Mouse (Mus musculus): ENCODE data around the gene Mapkap1. TPM values are rescaled to one million over a fixed set of nuclear protein-coding genes. Genes with fewer than 3 reads are reported as not detected.

The Mapkap1 gene
- polyA plus RNA-seq, 1 experiment = 49.4 TPM

GRCm38 (mm10) chr2:34627328-34628226 is 221.0 kb downstream of the Mapkap1 start:
- no peak for TF ChIP-seq POLR2A (IDR thresholded peaks at IDR 0.05; ENCODE audit: low read depth, low read length)
- no peak for TF ChIP-seq CTCF (conservative IDR thresholded peaks at IDR 0.05; ENCODE audit: insufficient read depth, insufficient read length, low read depth, low read length)
- 71% methylated on average over 17 of the region's 17 CpGs for WGBS
- H3K4me1 ChIP-seq (ENCODE audit: control insufficient read depth, insufficient read depth, low read length) = no peaks in the 10 kb centered on the region
- H3K27me3 ChIP-seq (replicated peaks; ENCODE audit: control insufficient read depth, insufficient read depth, low read length) = no peaks in the 10 kb centered on the region
- H3K27ac ChIP-seq (ENCODE audit: insufficient read depth, low read depth, low read length) = no peak overlapping the region
- no peak for DNase-seq
- no peaks in the 10 kb centered on the region for H3K36me3 ChIP-seq (ENCODE audit: control insufficient read depth, insufficient read depth, low read length)
- H3K4me3 ChIP-seq (ENCODE audit: insufficient read depth, low read depth, low read length) = no peak overlapping the region

GRCm38 (mm10) chr2:34628903-34629540 is 222.5 kb downstream of the Mapkap1 start:
- Histone ChIP-seq H3K4me3 (ENCODE audit: insufficient read depth, low read depth, low read length) (no peak overlapping the region), H3K27ac (ENCODE audit: insufficient read depth, low read depth, low read length) (no peak overlapping the region), H3K27me3 (replicated peaks; ENCODE audit: control insufficient read depth, insufficient read depth, low read length) (no peaks in the 10 kb centered on the region), H3K4me1 (ENCODE audit: control insufficient read depth, insufficient read depth, low read length) (no peaks in the 10 kb centered on the region), H3K36me3 (ENCODE audit: control insufficient read depth, insufficient read depth, low read length) (no peaks in the 10 kb centered on the region)
- TF ChIP-seq CTCF (conservative IDR thresholded peaks at IDR 0.05; ENCODE audit: insufficient read depth, insufficient read length, low read depth, low read length) = no peak
- TF ChIP-seq POLR2A (IDR thresholded peaks at IDR 0.05; ENCODE audit: low read depth, low read length) = no peak
- DNase-seq = no peak
- WGBS = 59% methylated on average over 4 of the region's 4 CpGs

- no peaks in the 10 kb centered on the region for H3K4me1 ChIP-seq (ENCODE audit: control insufficient read depth, insufficient read depth, low read length)
- no peaks in the 10 kb centered on the region for H3K27me3 ChIP-seq (replicated peaks; ENCODE audit: control insufficient read depth, insufficient read depth, low read length)
- H3K4me3 ChIP-seq (ENCODE audit: insufficient read depth, low read depth, low read length) = no peak overlapping the region
- no peak overlapping the region for H3K27ac ChIP-seq (ENCODE audit: insufficient read depth, low read depth, low read length)
- DNase-seq = no peak
- H3K36me3 ChIP-seq (ENCODE audit: control insufficient read depth, insufficient read depth, low read length) = no peaks in the 10 kb centered on the region
- WGBS = 84% methylated on average over 7 of the region's 7 CpGs
- TF ChIP-seq POLR2A (IDR thresholded peaks at IDR 0.05; ENCODE audit: low read depth, low read length) = no peak
- TF ChIP-seq CTCF (conservative IDR thresholded peaks at IDR 0.05; ENCODE audit: insufficient read depth, insufficient read length, low read depth, low read length) = no peak
Measured at GRCm38 (mm10) chr2:34629758-34630157, 223.2 kb downstream of the Mapkap1 start.

DNA sequence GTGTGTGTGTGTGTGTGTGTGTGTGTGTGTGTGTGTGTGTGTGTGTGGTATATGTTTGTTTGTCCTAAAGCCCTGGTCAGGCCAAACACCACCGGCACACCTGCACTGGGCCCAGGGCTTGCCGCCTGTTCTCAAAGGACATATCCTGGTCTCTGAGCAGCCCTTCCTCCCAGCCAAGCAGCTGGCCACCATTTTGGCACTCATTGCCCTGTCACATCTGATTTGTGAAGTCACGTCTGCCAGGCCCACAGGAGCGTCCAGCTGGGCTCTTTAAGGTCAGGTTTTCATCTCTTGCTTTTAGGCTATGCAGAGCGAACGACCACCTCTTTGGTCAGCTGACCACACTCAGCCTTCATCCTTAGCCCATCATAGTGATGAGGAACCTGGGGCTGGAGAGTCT is 223.9 kb downstream of the Mapkap1 start:
- no peak overlapping the region for H3K4me3 ChIP-seq (ENCODE audit: insufficient read depth, low read depth, low read length)
- no peaks in the 10 kb centered on the region for H3K36me3 ChIP-seq (ENCODE audit: control insufficient read depth, insufficient read depth, low read length)
- 95% methylated on average over 6 of the region's 6 CpGs for WGBS
- H3K4me1 ChIP-seq (ENCODE audit: control insufficient read depth, insufficient read depth, low read length) = no peaks in the 10 kb centered on the region
- no peak for DNase-seq
- TF ChIP-seq POLR2A (IDR thresholded peaks at IDR 0.05; ENCODE audit: low read depth, low read length) (no peak), CTCF (conservative IDR thresholded peaks at IDR 0.05; ENCODE audit: insufficient read depth, insufficient read length, low read depth, low read length) (no peak)
- no peaks in the 10 kb centered on the region for H3K27me3 ChIP-seq (replicated peaks; ENCODE audit: control insufficient read depth, insufficient read depth, low read length)
- H3K27ac ChIP-seq (ENCODE audit: insufficient read depth, low read depth, low read length) = no peak overlapping the region

DNA sequence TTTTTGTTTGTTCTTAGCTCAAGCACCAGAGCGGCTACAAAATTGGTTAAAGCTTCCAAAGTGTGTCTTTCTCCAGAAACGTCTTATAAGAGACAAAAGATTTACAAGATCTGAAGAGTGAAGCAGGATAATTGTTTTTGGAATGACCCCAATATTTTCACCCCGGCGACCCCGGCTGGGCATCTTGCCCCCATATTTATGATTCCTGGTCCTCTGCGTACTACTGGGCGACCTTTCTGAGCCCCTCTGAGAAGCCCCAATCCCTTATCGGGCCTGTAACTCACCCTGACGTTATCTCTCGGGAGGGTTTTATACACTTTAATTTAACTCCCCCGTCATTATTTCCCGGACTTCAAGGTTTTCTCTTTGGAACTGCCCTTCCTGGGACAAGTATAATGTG is 225.5 kb downstream of the Mapkap1 start:
- H3K4me3 ChIP-seq (ENCODE audit: insufficient read depth, low read depth, low read length) = no peak overlapping the region
- H3K27me3 ChIP-seq (replicated peaks; ENCODE audit: control insufficient read depth, insufficient read depth, low read length) = no peaks in the 10 kb centered on the region
- TF ChIP-seq POLR2A (IDR thresholded peaks at IDR 0.05; ENCODE audit: low read depth, low read length) = no peak
- no peak for TF ChIP-seq CTCF (conservative IDR thresholded peaks at IDR 0.05; ENCODE audit: insufficient read depth, insufficient read length, low read depth, low read length)
- no peaks in the 10 kb centered on the region for H3K36me3 ChIP-seq (ENCODE audit: control insufficient read depth, insufficient read depth, low read length)
- WGBS = 70% methylated on average over 12 of the region's 12 CpGs
- H3K4me1 ChIP-seq (ENCODE audit: control insufficient read depth, insufficient read depth, low read length) = no peaks in the 10 kb centered on the region
- no peak for DNase-seq
- no peak overlapping the region for H3K27ac ChIP-seq (ENCODE audit: insufficient read depth, low read depth, low read length)

- 76% methylated on average over 14 of the region's 14 CpGs for WGBS
- Histone ChIP-seq H3K27me3 (replicated peaks; ENCODE audit: control insufficient read depth, insufficient read depth, low read length) (no peaks in the 10 kb centered on the region), H3K36me3 (ENCODE audit: control insufficient read depth, insufficient read depth, low read length) (no peaks in the 10 kb centered on the region), H3K27ac (ENCODE audit: insufficient read depth, low read depth, low read length) (no peak overlapping the region), H3K4me3 (ENCODE audit: insufficient read depth, low read depth, low read length) (no peak overlapping the region), H3K4me1 (ENCODE audit: control insufficient read depth, insufficient read depth, low read length) (no peaks in the 10 kb centered on the region)
- DNase-seq = peak; percentile 25
- TF ChIP-seq CTCF (conservative IDR thresholded peaks at IDR 0.05; ENCODE audit: insufficient read depth, insufficient read length, low read depth, low read length) (no peak), POLR2A (IDR thresholded peaks at IDR 0.05; ENCODE audit: low read depth, low read length) (no peak)
Measured at GRCm38 (mm10) chr2:34635249-34636165, 228.9 kb downstream of the Mapkap1 start.
